Mouse (Mus musculus) adrenal gland, adult (tissue): ENCODE results near the gene Efna2.

ENCODE experiments used
- DNase-seq, 2 experiments: peaks; one replicate each; pipeline ENCODE4 v3.0.0; 2022 to 2023; ENCODE audit warnings: low spot score in 1 of 2; ENCODE audit not compliant: inconsistent age in 2 of 2

Efna2 gene

DNA sequence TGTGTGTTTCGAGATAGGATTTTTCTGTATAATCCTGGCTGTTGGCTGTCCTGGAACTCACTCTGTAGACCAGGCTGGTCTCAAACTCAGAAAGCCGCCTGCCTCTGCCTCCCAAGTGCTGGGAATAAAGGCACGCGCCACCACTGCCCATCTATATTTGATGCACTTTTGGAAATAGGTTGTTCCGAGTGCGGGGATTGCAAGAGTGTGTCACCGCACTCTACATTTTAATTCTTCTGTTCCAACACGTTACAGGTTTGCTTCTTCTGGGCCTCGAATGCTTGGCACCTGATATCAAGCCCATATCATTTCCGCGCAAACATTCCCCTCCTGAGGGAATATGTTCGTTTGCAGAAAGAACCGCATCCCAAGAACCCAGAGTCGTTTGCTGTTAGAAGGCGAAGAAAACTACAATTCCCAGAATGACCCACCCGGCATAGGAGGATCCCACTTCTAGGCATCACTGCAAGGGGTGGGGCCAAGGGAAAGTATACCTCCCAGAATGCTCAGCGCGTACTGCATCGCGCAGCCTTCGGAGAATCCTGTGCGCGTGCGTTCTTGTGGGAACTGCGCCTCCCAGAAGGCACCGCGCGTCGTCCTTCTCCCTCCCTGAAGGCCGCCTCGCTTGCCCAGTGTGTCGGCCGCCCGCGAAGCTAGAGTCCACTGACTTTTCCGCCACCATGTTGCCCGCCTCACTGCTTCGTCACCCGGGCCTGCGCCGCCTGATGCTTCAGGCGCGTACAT, 37.3 kb upstream of the Efna2 start:
- peak; percentile 96 to 97 for DNase-seq

DNA sequence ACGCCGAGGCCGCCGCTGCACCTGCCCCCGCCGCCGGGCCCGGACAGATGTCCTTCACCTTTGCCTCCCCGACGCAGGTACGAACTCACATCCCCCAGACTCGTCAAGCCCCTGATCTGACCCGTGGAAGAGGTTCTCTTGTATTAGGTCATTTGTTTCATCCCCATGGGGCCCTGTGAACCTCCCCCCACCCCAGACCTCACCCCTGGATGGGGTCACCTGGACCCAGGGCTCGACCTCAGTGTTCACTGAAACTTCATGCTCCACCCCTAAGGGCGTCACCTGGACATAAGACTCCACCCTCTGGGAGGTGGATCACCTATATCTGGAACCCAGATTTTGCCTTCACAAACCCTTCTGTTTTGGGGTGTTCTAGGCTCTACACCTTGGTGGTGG, 36.8 kb upstream of the Efna2 start:
- no peak for DNase-seq

DNA sequence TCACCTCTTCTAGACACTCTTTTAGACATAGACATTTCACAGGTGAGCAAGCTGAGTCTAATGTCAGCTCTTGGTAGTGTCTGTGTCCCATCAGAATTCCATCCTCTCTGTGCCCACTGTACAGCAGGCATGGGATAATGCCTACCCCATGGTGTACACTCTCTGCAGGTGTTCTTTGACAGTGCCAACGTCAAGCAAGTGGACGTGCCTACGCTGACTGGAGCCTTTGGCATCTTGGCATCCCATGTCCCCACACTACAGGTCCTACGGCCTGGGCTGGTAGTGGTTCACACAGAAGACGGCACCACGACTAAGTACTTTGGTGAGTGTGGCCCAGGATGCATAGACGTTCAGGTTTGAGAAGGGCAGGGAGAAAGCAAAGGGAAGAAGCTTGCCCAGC, 35.6 kb upstream of the Efna2 start:
- peak; percentile 33 to 52 for DNase-seq

DNA sequence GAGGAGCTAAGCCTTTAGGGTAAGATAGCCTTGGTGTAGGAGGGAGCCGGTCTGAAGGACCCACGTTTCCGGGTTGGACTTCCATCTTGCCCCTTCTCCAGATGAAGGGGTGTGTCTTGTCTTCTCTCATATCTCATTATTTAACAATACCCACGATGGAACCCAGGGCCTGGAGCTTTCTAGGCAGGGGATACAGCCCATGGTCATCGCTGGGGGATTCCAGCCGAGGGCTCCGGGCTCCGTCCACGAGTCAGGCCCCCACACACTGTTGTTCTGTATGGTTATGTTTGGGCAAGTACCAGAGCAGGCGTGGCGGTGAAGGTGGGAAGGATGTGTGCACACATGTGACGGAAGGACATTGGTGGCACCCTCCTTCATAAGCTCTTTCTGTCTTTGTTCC, 35.1 kb upstream of the Efna2 start:
- peak in 1 of 2 experiments; percentile 34 for DNase-seq

DNA sequence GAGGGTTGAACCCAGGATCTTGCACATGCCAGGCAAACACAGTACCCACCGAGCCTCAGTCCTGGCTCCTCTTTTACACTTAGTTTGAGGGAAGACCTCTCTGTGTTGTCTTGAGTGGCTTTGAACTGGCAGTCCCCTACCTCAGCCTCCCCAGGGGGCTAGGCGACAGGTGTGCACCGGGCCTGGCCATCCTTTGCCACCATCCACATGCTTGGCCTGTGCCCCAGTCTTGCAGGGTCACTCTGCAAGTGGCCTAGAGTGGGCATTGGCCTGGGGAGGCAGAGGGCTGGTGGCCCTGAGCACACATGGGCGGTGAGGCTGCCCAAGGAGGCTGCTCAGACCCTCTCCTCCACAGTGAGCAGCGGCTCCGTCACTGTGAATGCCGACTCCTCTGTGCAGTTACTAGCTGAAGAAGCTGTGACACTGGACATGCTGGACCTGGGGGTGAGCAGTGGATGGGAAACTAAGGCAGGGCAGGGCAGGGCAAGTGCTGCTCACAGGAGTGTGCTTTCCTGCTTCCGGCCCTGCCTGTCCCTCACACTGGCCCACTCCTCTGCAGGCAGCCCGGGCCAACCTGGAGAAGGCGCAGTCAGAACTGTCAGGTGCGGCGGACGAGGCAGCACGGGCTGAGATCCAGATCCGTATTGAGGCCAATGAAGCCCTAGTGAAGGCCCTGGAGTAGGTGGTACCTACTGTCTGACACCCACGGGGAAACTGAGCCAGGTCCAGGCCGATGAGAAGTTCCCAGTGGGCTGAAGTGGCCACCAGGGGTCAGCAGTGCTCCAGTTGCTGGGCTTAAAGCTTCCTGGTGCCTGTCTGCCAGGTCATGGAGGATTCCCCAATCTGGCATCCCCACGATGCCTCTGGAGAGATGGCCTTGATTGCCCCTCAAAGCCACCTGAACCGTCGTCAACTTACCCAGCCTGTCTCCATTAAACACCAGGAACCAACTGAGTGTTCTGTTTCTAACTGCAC, 34.1 kb upstream of the Efna2 start:
- DNase-seq = peak; percentile 79 to 91

DNA sequence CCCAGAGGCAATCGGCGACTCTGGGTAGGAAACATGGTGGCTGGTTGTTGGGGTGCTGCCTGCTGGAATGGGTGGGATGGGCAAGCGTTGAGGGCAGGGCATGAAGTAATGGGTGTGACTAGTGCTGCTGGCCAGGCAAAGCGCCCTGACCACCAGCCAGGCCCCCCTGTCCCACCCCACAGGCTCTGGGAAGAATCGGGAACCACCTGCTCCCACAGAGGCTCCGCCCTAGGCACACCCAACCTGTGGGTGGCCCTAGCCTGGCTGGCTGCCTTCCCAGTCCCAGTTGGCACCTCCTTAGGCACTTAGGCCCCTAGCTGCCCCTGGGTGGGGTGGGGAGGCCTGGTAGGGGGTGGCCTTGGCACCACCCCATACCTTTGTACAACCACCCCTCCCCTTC, 33.4 kb upstream of the Efna2 start:
- DNase-seq = peak; percentile 65 to 70

DNA sequence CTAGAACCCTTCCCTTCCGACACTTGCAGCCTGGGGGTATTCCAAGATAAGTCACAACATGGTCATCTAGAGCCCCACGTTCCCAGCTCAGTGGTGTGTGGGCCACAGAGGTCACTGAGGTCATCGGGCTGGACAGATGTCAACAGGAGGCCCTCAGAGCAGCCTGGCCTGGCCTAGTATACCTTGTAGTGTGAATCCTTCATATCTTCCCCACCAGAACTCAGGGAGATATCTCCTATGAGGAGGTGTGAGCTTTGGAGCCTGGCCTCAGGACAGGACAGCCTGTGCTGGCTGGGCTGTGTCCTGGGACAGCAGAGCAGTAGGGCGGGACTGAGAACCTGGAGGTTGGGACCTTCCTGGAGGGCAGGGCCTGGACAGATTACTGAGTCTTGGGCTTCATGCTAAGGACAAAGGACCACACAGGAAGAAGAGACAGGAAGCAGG, 32.7 kb upstream of the Efna2 start:
- DNase-seq = peak; percentile 54 to 78

DNA sequence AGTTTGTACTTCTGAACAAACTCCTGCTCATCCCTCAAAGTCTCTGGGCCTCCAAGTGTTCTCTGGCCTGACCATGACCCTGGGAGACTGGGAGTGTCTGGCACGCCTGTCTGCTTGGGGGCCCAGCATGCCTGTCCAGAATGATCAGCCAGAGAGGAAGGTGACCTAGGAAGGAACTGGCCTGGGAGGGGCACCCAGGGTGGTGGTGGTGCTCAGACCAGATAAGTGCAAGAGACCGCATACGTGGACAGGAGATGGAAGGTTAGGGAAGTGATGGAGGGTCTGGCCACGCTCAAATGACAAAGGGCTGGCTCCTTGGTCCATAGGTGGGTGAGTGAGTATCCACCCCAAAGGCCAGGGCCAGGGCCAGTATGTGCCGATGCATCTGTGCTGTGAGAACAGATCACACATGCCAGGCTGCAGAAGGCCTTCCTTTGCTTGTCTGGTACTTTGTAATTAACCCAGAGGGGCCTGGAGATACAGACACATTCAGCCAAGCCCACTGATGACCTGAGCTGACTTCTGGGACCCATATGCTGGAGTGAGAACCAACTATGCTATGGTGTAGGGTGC, 32.0 kb upstream of the Efna2 start:
- peak in 1 of 2 experiments; percentile 63 for DNase-seq

DNA sequence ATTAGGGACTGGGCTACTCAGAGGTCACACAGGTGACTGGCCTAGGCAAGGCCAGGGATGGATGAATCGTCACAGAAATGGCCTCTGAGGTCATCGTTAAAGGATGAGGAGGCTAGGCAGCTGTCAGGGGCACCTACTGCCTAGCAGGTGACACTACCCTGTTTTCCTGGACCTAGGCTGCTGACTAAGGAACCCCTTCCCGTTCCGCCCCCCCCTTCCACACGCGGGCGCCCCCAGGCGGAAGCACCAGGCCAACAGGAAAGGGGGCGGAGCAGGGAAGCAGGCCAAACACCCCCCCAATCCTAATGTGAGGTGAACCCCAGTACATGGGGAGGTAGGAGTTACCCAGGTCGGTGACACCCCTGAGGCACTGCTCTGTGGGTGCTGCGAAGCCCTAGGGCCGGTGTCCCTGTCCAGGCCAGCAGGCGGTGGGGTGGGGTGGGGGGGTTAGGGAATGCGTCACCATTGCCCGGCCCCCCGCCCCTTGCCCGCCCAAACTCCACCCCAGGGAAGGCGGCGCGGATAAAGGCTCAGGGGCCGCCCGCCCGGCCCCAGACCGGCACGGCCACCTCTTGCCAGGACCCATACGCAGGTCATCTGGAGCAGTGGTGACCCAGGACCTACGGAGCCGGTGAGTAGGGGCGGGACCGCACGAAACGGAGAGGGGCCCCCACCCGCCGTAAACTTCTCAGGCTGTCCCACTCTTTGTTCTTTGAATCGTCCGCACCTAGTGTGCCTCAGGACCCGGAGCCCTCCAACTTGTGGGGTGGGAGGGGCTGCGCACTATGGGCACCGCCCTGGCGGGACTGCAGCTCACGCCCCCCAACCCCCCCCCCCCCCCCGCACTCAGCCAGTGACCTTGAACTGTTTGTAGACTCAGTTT, 31.3 kb upstream of the Efna2 start, which contains the start of gene Midn:
Gene Midn, plus strand, starts transcription at position 554 of the 883 bp plus-strand sequence.
- DNase-seq = peak; percentile 93 to 97

DNA sequence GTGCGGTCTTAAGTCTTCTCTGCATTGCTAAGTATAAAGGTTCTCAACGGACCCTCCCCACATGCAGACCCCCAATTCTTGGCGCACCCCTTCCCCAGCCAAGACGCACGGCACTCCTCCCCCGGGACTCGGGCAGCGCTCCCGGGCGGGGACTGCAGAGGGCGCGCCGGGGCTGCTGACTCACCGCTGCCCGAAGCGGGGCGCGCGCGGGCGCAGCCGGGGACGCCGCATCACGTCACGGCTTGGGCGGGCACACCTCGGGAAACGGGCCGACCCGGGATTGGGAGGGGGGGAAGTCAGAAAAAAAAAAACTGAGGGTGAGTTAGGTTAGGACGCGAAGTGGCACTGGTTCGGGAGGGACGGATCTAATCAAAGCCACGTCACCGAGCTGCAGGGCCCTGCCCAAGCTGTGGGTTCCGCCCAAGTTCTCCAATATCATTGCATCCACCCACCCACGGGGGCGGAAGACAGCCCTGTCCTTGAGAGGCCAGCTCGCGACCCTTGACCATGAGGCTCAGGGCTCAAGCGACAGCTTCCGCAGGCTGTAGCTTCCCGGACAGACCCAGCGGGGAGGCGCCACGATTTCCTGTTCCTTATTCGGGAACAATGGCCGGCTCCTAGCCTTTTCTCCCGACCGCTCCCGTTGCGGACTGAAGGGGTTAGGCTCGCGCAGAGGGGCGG, 30.5 kb upstream of the Efna2 start:
- DNase-seq = peak; percentile 97 to 99

DNA sequence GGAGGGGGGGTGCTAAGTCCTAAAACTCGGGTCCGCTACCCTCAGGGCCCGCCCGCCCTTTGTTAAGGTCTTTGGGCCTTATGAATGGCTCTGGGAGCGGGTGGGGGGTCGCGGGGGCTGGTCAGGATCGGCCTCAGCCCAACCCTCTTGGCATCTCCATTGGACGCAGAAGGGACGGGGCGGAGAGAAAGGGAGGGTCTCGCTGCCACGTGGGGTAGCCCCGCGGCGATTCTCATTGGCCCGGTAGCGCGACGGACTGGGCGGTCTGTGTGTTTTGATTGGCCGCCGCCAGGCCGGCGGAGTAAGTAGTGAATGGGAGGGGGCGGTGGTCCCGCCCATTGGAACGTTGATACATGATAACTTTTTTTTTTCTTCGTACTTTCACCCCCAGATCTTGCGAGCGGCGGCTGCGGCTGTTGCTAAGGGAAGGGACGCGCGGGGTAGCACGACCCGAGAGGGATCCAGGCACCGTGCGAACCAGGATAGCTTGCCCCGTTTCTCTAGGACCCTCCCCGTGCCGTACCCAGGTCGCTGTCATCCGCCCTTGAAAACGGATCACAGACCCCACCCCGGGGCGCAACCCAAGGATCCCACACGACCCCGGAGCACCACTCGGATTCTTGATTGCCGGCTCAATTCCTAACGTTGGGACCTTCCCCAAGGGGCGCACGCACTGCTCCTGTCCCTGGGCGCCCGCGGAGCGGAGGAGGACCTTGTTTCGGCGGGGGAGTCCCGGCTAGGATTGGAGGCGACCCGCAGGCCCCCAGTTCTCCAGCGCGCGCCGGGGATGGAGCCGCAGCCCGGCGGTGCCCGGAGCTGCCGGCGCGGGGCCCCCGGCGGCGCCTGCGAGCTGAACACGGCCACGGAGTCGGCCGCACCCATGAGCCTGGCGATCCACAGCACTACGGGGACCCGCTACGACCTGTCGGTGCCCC, 29.7 kb upstream of the Efna2 start:
- peak; percentile 99 for DNase-seq

DNA sequence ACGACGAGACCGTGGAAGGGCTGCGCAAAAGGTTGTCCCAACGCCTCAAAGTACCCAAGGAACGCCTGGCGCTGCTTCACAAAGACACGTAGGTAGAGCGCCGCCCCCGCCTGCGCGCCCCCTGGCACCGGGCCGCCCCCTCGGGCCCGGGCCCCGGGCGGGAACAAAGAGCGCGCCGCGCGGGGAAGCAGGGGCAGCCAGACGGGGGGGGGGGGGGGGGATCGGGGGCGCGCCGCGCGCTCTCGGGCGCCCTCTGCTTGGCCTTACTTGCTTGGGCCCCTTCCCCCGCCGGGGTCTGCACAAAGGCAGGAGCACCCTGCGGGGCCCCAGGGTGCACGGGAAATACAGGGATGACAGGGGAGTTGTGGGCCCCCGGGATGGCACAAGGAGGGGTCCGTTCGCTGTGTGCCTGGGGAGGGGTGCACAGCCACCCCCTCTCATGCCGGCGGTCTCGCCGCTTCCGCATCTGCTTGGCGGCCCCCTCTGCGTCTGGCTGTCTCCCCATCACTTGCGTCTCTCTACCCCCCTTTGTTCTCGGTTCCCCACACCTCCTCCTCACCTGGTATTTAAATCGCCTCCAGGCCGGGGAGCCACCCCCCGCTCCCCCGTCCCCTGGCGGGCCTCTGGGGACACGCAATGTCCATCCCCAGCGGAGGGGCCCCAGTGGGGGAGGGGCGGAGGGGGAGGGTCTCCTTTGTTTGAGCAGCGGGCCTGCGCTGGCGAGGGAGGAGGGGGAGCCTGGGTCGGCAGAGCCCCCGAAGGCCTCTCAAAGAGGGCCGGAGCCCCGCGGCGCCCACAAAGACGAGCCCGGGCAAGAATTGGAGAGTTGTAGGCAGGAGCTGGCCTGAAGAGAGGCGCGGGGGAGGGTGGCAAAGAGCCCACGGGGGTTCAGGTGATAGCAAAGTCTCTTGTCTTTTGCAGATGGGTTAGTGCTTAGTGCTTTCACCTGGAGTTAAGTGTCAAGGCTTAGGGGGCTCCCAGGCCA, 28.8 kb upstream of the Efna2 start:
- peak; percentile 77 to 89 for DNase-seq

DNA sequence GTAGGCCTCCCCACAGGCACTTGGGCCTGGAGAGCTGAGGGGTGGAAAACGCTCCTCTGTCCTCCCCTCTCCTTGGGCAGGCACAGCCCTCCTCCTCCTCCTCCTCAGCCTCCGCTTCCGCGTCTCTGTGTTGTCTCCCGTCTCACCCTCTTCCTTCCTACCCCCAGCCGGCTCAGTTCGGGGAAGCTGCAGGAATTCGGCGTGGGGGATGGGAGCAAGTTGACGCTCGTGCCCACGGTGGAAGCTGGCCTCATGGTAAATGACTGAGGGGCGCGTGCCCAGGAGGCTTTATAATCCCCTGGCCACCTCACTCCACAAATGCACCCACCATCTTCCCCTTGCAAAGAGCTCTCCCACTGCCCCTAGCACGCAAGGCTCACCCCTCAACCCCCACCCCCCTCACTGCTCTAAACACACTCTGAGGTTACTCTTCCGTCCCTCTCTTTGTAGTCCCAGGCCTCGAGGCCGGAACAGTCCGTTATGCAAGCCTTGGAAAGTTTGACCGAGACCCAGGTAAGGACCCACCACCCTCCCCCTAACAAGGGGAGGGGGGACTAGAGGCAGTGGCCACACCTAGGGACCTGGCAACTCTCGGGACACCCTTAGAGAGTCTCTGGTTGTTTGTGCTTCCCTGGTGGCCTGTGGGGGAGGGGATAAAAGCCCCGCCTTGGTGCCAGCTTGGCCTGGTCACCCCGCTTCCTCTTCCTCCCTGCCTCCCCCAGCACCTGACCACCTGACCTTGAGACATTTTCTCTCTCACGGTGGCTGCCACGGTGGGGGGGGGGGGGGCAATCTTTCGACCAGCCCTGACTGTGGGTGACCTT, 27.9 kb upstream of the Efna2 start:
- DNase-seq = peak; percentile 83 to 91

DNA sequence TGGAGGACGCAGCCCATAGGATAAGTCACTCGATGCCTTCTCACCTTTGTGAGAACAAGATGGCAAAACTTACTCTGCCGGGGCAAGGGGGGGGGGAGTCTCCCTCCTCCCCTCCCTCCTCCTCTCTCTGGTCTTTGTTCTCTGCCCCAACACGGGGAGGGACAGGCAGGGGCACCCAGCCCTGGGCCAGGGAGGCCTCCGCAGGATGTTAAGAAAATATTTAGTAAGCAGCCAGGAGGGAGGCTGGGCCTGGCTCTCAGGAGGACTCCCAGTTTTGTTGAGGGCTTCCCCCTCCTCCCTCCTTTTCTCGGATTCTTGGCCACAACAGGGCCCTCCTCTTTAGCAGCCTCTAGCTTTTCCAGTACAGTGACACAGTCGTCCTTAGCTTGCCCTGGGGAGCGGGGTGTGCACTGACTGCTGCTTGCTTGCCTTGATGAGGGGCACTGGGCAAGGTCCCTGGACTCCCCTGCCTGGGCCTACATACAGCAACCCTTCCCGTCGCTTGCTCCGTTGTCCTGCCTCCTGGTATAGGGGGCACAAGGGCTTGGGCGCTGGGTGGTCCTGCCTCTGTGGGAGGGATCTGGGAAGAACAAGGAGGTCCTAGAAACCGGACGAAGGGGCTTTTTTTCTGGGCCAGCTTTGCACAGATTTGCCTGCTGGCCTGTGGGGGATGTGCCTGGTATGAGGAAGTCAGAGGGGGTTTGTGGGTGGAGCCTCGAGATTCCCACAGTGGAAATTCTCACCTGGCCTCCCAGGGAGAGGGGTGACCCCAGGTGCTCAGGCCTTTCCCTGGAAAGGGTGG, 27.0 kb upstream of the Efna2 start:
- peak; percentile 70 to 88 for DNase-seq

DNA sequence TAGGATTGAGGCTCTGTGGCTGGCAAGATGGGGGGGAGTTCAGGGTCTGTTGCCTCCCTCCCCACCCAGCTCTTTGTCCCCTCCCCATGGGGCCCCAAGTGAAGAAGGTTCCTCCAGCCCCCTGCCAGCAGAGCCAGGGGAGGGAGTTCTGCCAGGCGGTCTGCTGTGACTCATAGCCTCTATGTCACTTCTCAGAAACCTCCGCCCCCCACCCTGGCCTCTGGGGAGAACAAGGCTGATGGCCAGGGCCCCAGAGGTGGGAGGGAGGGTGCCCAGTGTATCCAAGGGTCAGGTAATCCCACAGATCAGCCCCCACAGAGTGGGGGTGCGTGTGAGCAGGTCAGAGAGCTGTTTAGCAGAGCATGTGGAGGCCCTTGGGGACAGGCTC, 26.4 kb upstream of the Efna2 start:
- DNase-seq = peak; percentile 89 to 95

DNA sequence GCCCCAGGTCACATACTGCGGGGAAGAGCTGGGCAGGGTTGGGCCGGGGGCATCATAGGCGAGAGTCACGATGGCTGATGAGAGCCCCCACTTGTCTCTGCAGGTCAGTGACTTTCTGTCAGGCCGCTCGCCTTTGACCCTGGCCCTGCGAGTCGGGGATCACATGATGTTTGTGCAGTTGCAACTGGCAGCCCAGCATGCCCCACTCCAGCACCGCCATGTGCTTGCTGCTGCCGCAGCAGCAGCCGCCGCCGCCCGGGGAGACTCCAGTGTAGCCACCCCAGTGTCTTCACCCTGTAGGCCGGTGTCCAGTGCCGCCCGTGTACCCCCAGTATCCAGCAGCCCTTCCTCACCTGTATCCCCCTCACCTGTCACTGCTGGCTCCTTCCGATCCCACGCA, 25.6 kb upstream of the Efna2 start:
- peak in 1 of 2 experiments; percentile 45 for DNase-seq
